Mouse (Mus musculus) liver, postnatal 0 days (tissue): Measurements from ENCODE around the gene Cnga4.

ENCODE experiments used
- CTCF ChIP-seq: sonication (generic); IDR thresholded peaks from 2 replicates; pipeline ENCODE4 v1.5.1; 2016; ENCODE audit warnings: antibody characterized with exemption, low read depth
- EP300 ChIP-seq: IDR thresholded peaks from 2 replicates; pipeline ENCODE4 v1.6.1; 2016; ENCODE audit warnings: antibody characterized with exemption, low read depth, mild to moderate bottlenecking

DNA sequence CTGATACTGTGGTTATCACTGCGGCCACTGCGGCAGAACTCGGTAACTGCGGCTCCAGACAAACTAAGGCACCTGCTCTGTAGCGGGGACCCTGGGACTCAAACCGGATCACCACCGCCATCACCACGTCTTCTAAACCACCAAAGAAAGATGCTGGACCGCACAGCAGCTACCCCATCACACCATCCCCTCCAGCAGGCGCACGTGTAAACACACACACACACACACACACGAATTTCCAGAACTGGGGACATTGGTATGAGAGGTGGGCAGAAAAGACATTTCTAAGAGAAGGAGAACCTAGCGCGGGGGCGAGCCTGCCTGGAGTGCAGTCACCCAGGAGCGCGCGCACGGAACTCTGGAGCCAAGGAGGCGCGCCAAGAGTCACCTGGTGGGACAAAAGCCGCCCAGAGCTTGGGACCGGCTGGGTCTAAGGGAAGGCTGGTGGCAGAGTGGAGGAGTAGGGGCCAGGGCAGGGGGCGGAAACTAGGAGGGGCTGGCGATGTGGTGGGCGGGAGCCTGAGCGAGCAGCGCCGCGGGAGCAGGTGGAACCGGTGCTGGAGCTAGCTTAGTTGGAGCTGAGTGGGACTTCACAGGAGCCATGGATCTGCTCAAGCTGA lies 21.2 kb downstream of the Cnga4 start, which contains the start of gene Cckbr:
- TF ChIP-seq CTCF (no peak), EP300 (no peak)
